Mouse (Mus musculus) hindlimb bud, embryonic 11.5 days (tissue): Measurements from ENCODE around the gene Tmem41b.

Source experiments
- DNase-seq: peaks from one replicate; pipeline ENCODE4 v3.0.0-alpha.2; 2012; ENCODE audit warnings: low read depth, low spot score; ENCODE audit errors: extremely low spot score

Gene Tmem41b

GRCm38 (mm10) chr7:109924965-109925364, 61.8 kb downstream of the Tmem41b start:
- no peak for DNase-seq

- DNase-seq, result no peak
Observed at GRCm38 (mm10) chr7:109922889-109923288, 63.8 kb downstream of the Tmem41b start.
